Mouse (Mus musculus): ENCODE data around the gene Cdpf1. TPM values are rescaled to one million over a fixed set of nuclear protein-coding genes. Genes with fewer than 3 reads are reported as not detected.

The Cdpf1 gene
- total and polyA plus RNA-seq, 2 experiments from 2014 or later = 18.8 to 28.4 TPM

DNA sequence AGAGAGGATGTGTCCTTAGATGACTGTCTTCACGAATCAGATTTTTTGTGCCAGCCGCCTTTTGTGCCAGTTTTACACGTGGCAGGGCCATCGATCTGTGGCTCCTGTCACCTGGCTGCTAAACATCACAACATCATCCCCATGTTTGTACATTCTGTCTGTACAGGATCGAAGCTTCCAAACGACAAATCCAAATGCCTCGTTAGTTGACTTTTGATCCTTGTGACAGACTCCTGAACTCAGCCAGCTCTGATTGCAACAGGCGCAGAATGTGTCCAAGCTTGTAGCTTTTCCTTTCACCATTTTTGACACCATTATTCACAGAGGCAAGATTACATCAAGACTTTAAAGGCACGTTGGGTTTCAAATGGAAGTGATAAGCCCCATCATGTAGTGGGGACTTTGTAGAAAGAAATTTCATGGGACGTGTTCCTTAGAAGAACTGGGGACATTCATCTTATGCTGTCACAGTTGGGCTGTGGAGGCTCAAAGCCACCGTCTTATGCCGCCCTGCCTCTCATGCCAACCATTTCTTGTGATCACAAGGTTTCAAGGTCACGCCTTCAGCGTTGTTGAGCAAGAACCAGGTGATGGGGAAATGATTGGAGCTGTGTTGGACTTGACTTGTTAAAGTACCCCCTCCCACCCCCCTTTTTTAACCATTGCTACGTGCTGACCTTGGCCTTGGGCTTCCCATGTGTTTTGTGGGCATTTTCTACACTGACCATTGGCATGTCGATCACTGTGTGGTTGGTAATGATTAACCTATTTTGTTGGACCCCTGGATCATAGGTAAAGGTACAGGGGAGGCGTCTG is 40.0 kb downstream of the Cdpf1 start:
- DNase-seq = no peak
- no peak for ATAC-seq
- H3K9ac ChIP-seq = no peak overlapping the region
- no peak overlapping the region for H3K4me2 ChIP-seq (ENCODE audit: low read depth)
- H3K4me3 ChIP-seq (ENCODE audit: low read depth, low read length) = no peak overlapping the region
- no peaks in the 10 kb centered on the region for H3K36me3 ChIP-seq (ENCODE audit: insufficient read depth)
- WGBS = 82% methylated on average over 17 of the region's 17 CpGs
- no peaks in the 10 kb centered on the region for H3K4me1 ChIP-seq (ENCODE audit: insufficient read depth)
- H3K27ac ChIP-seq (ENCODE audit: low read depth, low read length) = no peak overlapping the region
- no peaks in the 10 kb centered on the region for H3K27me3 ChIP-seq (ENCODE audit: insufficient read depth, low read length)
- H3K9me3 ChIP-seq (ENCODE audit: low read length) = no peaks in the 10 kb centered on the region
- TF ChIP-seq CTCF (IDR thresholded peaks at IDR 0.05; ENCODE audit: low read depth) = no peak

- TF ChIP-seq CTCF (IDR thresholded peaks at IDR 0.05; ENCODE audit: low read depth) = no peak
- H3K27ac ChIP-seq (ENCODE audit: low read depth, low read length) = no peak overlapping the region
- no peaks in the 10 kb centered on the region for H3K4me1 ChIP-seq (ENCODE audit: insufficient read depth)
- WGBS = 93% methylated on average over 8 of the region's 8 CpGs
- no peak overlapping the region for H3K9ac ChIP-seq
- no peaks in the 10 kb centered on the region for H3K36me3 ChIP-seq (ENCODE audit: insufficient read depth)
- no peaks in the 10 kb centered on the region for H3K27me3 ChIP-seq (ENCODE audit: insufficient read depth, low read length)
- H3K4me3 ChIP-seq (ENCODE audit: low read depth, low read length) = no peak overlapping the region
- DNase-seq (no peak), ATAC-seq (no peak)
- no peak overlapping the region for H3K4me2 ChIP-seq (ENCODE audit: low read depth)
- no peaks in the 10 kb centered on the region for H3K9me3 ChIP-seq (ENCODE audit: low read length)
Measured at GRCm38 (mm10) chr15:85768991-85769390, 42.5 kb downstream of the Cdpf1 start.

DNA sequence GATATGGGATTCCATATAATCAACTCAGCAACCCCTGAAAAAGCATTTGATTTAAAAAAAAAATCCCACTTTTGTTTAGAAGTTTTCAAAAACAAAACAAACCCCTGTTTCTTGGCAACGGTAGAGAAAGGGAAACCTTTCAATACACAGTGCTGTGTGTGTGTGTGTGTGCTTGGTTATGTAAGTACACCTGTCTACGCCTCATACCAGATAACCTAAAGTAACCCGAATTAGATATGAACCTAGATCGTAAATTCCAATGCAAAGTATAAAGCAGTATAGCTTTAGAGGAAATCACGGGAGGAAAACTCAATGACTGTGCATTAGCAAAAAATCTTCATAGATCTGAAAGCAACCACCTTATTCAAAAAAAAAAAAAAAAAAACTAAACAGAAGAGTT is 44.8 kb downstream of the Cdpf1 start:
- DNase-seq (no peak), ATAC-seq (no peak)
- TF ChIP-seq CTCF (IDR thresholded peaks at IDR 0.05; ENCODE audit: low read depth) = no peak
- Histone ChIP-seq H3K27ac (ENCODE audit: low read depth, low read length) (no peak overlapping the region), H3K9ac (no peak overlapping the region), H3K4me2 (ENCODE audit: low read depth) (no peak overlapping the region), H3K36me3 (ENCODE audit: insufficient read depth) (no peaks in the 10 kb centered on the region), H3K4me1 (ENCODE audit: insufficient read depth) (no peaks in the 10 kb centered on the region), H3K9me3 (ENCODE audit: low read length) (no peaks in the 10 kb centered on the region), H3K27me3 (ENCODE audit: insufficient read depth, low read length) (no peaks in the 10 kb centered on the region), H3K4me3 (ENCODE audit: low read depth, low read length) (no peak overlapping the region)
- 92% methylated on average over 5 of the region's 5 CpGs for WGBS

GRCm38 (mm10) chr15:85765022-85765421 is 46.5 kb downstream of the Cdpf1 start:
- ATAC-seq (no peak), DNase-seq (no peak)
- Histone ChIP-seq H3K27me3 (ENCODE audit: insufficient read depth, low read length) (no peaks in the 10 kb centered on the region), H3K9ac (no peak overlapping the region), H3K36me3 (ENCODE audit: insufficient read depth) (no peaks in the 10 kb centered on the region), H3K4me1 (ENCODE audit: insufficient read depth) (no peaks in the 10 kb centered on the region), H3K9me3 (ENCODE audit: low read length) (no peaks in the 10 kb centered on the region), H3K27ac (ENCODE audit: low read depth, low read length) (no peak overlapping the region), H3K4me3 (ENCODE audit: low read depth, low read length) (no peak overlapping the region), H3K4me2 (ENCODE audit: low read depth) (no peak overlapping the region)
- 47% methylated on average over 3 of the region's 3 CpGs for WGBS
- no peak for TF ChIP-seq CTCF (IDR thresholded peaks at IDR 0.05; ENCODE audit: low read depth)

DNA sequence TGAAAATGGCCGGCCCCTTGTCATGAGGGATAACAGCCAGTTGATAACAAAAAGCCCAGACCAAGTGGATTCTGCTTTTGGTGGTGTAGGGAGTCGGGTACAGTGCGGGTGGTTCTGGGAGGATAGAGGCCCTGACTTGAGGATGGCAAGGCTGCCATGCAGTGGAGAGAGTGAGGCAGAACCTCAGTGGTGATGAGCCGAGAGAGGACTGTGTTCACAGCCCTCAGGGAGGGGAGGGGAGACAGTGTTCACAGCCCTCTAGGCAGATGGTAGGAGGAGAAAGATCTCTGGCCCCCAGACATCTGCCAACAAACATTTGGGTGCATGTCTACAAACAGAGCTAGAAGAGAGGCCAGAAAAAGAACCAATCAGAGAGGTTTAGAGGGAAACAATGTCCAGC is 48.7 kb downstream of the Cdpf1 start:
- Histone ChIP-seq H3K27me3 (ENCODE audit: insufficient read depth, low read length) (no peaks in the 10 kb centered on the region), H3K9me3 (ENCODE audit: low read length) (no peaks in the 10 kb centered on the region), H3K4me2 (ENCODE audit: low read depth) (no peak overlapping the region), H3K4me1 (ENCODE audit: insufficient read depth) (no peaks in the 10 kb centered on the region), H3K4me3 (ENCODE audit: low read depth, low read length) (no peak overlapping the region), H3K27ac (ENCODE audit: low read depth, low read length) (no peak overlapping the region), H3K36me3 (ENCODE audit: insufficient read depth) (no peaks in the 10 kb centered on the region), H3K9ac (no peak overlapping the region)
- no peak for TF ChIP-seq CTCF (IDR thresholded peaks at IDR 0.05; ENCODE audit: low read depth)
- no peak for ATAC-seq
- 76% methylated on average over 4 of the region's 4 CpGs for WGBS
- no peak for DNase-seq

GRCm38 (mm10) chr15:85757768-85758167 is 53.7 kb downstream of the Cdpf1 start:
- H3K27me3 ChIP-seq (ENCODE audit: insufficient read depth, low read length) = no peaks in the 10 kb centered on the region
- no peak overlapping the region for H3K9ac ChIP-seq
- DNase-seq (no peak), ATAC-seq (no peak)
- no peaks in the 10 kb centered on the region for H3K36me3 ChIP-seq (ENCODE audit: insufficient read depth)
- no peak overlapping the region for H3K4me2 ChIP-seq (ENCODE audit: low read depth)
- peak; percentile 30; the same call in 1 of the 2 replicates for TF ChIP-seq CTCF (IDR thresholded peaks at IDR 0.05; ENCODE audit: low read depth)
- no peaks in the 10 kb centered on the region for H3K4me1 ChIP-seq (ENCODE audit: insufficient read depth)
- WGBS = 97% methylated on average over 3 of the region's 3 CpGs
- no peak overlapping the region for H3K27ac ChIP-seq (ENCODE audit: low read depth, low read length)
- no peaks in the 10 kb centered on the region for H3K9me3 ChIP-seq (ENCODE audit: low read length)
- no peak overlapping the region for H3K4me3 ChIP-seq (ENCODE audit: low read depth, low read length)

Other genes starting within 250 kb of the Cdpf1 start
- 59.3 and 67.3 TPM in 2 replicates for gene Wnt7b, start 229.2 kb downstream of the Cdpf1 start, total RNA-seq (2014; rRNA removed)
- 54.0 and 68.4 TPM in 2 replicates for gene Wnt7b, start 229.2 kb downstream of the Cdpf1 start, polyA plus RNA-seq (2015; fragmentation: Nextera tagmentation; extraction: Ambion mirVana)
- gene Ppara, start 76.7 kb downstream of the Cdpf1 start, total RNA-seq (2014; rRNA removed) = 0.92 and 1.7 TPM in 2 replicates
- gene Ppara, start 76.7 kb downstream of the Cdpf1 start, polyA plus RNA-seq (2015; fragmentation: Nextera tagmentation; extraction: Ambion mirVana) = 1.9 and 2.0 TPM in 2 replicates
- gene Pkdrej, start 10.0 kb upstream of the Cdpf1 start, total RNA-seq (2014; rRNA removed) = 0.14 and 0.23 TPM in 2 replicates
- 0.05 and 0.12 TPM in 2 replicates for gene Pkdrej, start 10.0 kb upstream of the Cdpf1 start, polyA plus RNA-seq (2015; fragmentation: Nextera tagmentation; extraction: Ambion mirVana)
- 5.1 and 5.2 TPM in 2 replicates for gene Ttc38, start 20.6 kb upstream of the Cdpf1 start, total RNA-seq (2014; rRNA removed)
- gene Ttc38, start 20.6 kb upstream of the Cdpf1 start, polyA plus RNA-seq (2015; fragmentation: Nextera tagmentation; extraction: Ambion mirVana) = 2.5 and 3.3 TPM in 2 replicates
- 2.2 and 4.3 TPM in 2 replicates for gene Gtse1, start 48.0 kb upstream of the Cdpf1 start, total RNA-seq (2014; rRNA removed)
- gene Gtse1, start 48.0 kb upstream of the Cdpf1 start, polyA plus RNA-seq (2015; fragmentation: Nextera tagmentation; extraction: Ambion mirVana) = 3.2 and 3.7 TPM in 2 replicates
- gene Trmu, start 67.6 kb upstream of the Cdpf1 start, total RNA-seq (2014; rRNA removed) = 32.3 and 38.9 TPM in 2 replicates
- 29.0 and 31.4 TPM in 2 replicates for gene Trmu, start 67.6 kb upstream of the Cdpf1 start, polyA plus RNA-seq (2015; fragmentation: Nextera tagmentation; extraction: Ambion mirVana)
- gene Celsr1, start 222.1 kb upstream of the Cdpf1 start, total RNA-seq (2014; rRNA removed) = 6.5 and 13.0 TPM in 2 replicates
- gene Celsr1, start 222.1 kb upstream of the Cdpf1 start, polyA plus RNA-seq (2015; fragmentation: Nextera tagmentation; extraction: Ambion mirVana) = 0.62 and 0.97 TPM in 2 replicates
- gene Gramd4, start 246.0 kb upstream of the Cdpf1 start, total RNA-seq (2014; rRNA removed) = 54.5 and 57.0 TPM in 2 replicates
- gene Gramd4, start 246.0 kb upstream of the Cdpf1 start, polyA plus RNA-seq (2015; fragmentation: Nextera tagmentation; extraction: Ambion mirVana) = 24.8 and 28.8 TPM in 2 replicates